Mouse (Mus musculus) CH12.LX (cell line): ENCODE measurements at regions not wholly inside any gene's neighbourhood (a gene's known extent, or its start where the extent isn't known, plus 50 kb on each side); places are given as distances from the start of the nearest gene placed in this dataset.

Source experiments
- DNase-seq: peaks from one replicate; pipeline ENCODE4 v3.0.0-alpha.2; 2013; ENCODE audit errors: extremely low read depth
- H3K27ac ChIP-seq: 2 replicates; pipeline ENCODE4 v1.5.1; 2012; ENCODE audit warnings: low read depth, mild to moderate bottlenecking, control low read depth, moderate library complexity; ENCODE audit not compliant: insufficient read depth
- H3K27me3 ChIP-seq: replicated peaks from 2 replicates; pipeline ENCODE3; 2012; ENCODE audit warnings: inconsistent platforms
- H3K36me3 ChIP-seq, 2 experiments: replicated peaks in 1 of 2; 2 replicates each; pipeline versions ENCODE3 to v1.6.1; 2012; ENCODE audit warnings: inconsistent platforms in 1 of 2, low read length in 1 of 2, mild to moderate bottlenecking in 1 of 2, mixed read lengths in 1 of 2, moderate library complexity in 1 of 2; ENCODE audit not compliant: control insufficient read depth in 1 of 2, insufficient read depth in 1 of 2
- H3K4me1 ChIP-seq, 2 experiments: 2 replicates each; pipeline ENCODE4 v1.6.1; 2012; ENCODE audit warnings: inconsistent platforms in 1 of 2, moderate library complexity in 1 of 2; ENCODE audit not compliant: insufficient read depth in 2 of 2, control insufficient read depth in 1 of 2
- H3K4me2 ChIP-seq: 2 replicates; pipeline ENCODE4 v1.6.1; 2012; ENCODE audit warnings: low read depth, mild to moderate bottlenecking, control low read depth; ENCODE audit not compliant: poor library complexity, insufficient read depth, severe bottlenecking
- H3K4me3 ChIP-seq, 3 experiments: fragments of 150-350 bp in 1 of 3; sonication (generic) in 1 of 3; replicated peaks in 1 of 3; 2 replicates each; pipeline versions ENCODE3 to v1.5.1; 2011 to 2012; ENCODE audit warnings: low read depth in 2 of 3, low read length in 2 of 3, mild to moderate bottlenecking in 2 of 3, moderate library complexity in 2 of 3, control low read depth in 1 of 3, improper control_type of control experiment in 1 of 3, inconsistent platforms in 1 of 3, mixed read lengths in 1 of 3; ENCODE audit not compliant: poor library complexity in 1 of 3
- H3K79me2 ChIP-seq: replicated peaks from 2 replicates; pipeline ENCODE4 v1.6.1; 2012; ENCODE audit warnings: mild to moderate bottlenecking, moderate library complexity; ENCODE audit not compliant: control insufficient read depth, poor library complexity, insufficient read depth, severe bottlenecking; ENCODE audit errors: extremely low read depth
- H3K9ac ChIP-seq: 2 replicates; pipeline ENCODE4 v1.6.1; 2012; ENCODE audit warnings: low read depth, mild to moderate bottlenecking, control low read depth, moderate library complexity; ENCODE audit not compliant: insufficient read depth
- H3K9me3 ChIP-seq: replicated peaks from 2 replicates; pipeline ENCODE3; 2012; ENCODE audit warnings: low read length, inconsistent platforms, mixed read lengths
- CHD1 ChIP-seq: IDR thresholded peaks from 2 replicates; pipeline ENCODE4 v1.6.1; 2012; ENCODE audit warnings: low read depth, low read length, improper control_type of control experiment, inconsistent platforms
- CTCF ChIP-seq, 2 experiments: IDR thresholded peaks in 1 of 2; conservative IDR thresholded peaks in 1 of 2; 2 replicates each; pipeline ENCODE4 v1.5.1; 2011 to 2012; ENCODE audit warnings: low read depth in 2 of 2, low read length in 2 of 2, improper control_type of control experiment in 1 of 2, inconsistent platforms in 1 of 2, mild to moderate bottlenecking in 1 of 2, moderate library complexity in 1 of 2
- E2F4 ChIP-seq: IDR thresholded peaks from 2 replicates; pipeline ENCODE4 v1.6.1; 2011; ENCODE audit warnings: low read depth, low read length, improper control_type of control experiment; ENCODE audit not compliant: insufficient replicate concordance
- ELF1 ChIP-seq: IDR thresholded peaks from 2 replicates; pipeline ENCODE4 v1.6.1; 2014; ENCODE audit warnings: low read depth, mild to moderate bottlenecking, inconsistent platforms, low read length, improper control_type of control experiment
- EP300 ChIP-seq: IDR thresholded peaks from 2 replicates; pipeline ENCODE4 v1.6.1; 2011; ENCODE audit warnings: low read length, improper control_type of control experiment
- ETS1 ChIP-seq: conservative IDR thresholded peaks from 2 replicates; pipeline ENCODE4 v1.6.1; 2012; ENCODE audit warnings: low read depth, mild to moderate bottlenecking, inconsistent platforms, low read length, improper control_type of control experiment, moderate library complexity
- HCFC1 ChIP-seq: IDR thresholded peaks from 2 replicates; pipeline ENCODE4 v1.6.1; 2012; ENCODE audit warnings: low read depth, mild to moderate bottlenecking, inconsistent platforms, low read length, improper control_type of control experiment
- IRF4 ChIP-seq: IDR thresholded peaks from 2 replicates; pipeline ENCODE4 v1.6.1; 2014; ENCODE audit warnings: low read depth, mild to moderate bottlenecking, inconsistent platforms, low read length, improper control_type of control experiment
- JUN ChIP-seq: IDR thresholded peaks from 2 replicates; pipeline ENCODE4 v1.6.1; 2011; ENCODE audit warnings: low read depth, mild to moderate bottlenecking, low read length, improper control_type of control experiment, moderate library complexity; ENCODE audit not compliant: insufficient read depth
- JUND ChIP-seq: conservative IDR thresholded peaks from 2 replicates; pipeline ENCODE4 v1.6.1; 2011; ENCODE audit warnings: low read depth, low read length, improper control_type of control experiment
- MAFK ChIP-seq: IDR thresholded peaks from 2 replicates; pipeline ENCODE4 v1.6.1; 2011; ENCODE audit warnings: low read length, improper control_type of control experiment; ENCODE audit not compliant: insufficient replicate concordance
- MAX ChIP-seq: IDR thresholded peaks from 2 replicates; pipeline ENCODE4 v1.6.1; 2011; ENCODE audit warnings: low read length, improper control_type of control experiment
- MXI1 ChIP-seq: IDR thresholded peaks from 2 replicates; pipeline ENCODE4 v1.6.1; 2011; ENCODE audit warnings: mild to moderate bottlenecking, low read depth, low read length, improper control_type of control experiment
- MYC ChIP-seq: IDR thresholded peaks from 2 replicates; pipeline ENCODE4 v1.6.1; 2011; ENCODE audit warnings: low read depth, mild to moderate bottlenecking, improper control_type of control experiment, low read length
- PAX5 ChIP-seq: IDR thresholded peaks from 2 replicates; pipeline ENCODE4 v1.6.1; 2012; ENCODE audit warnings: low read length, inconsistent platforms, mixed read lengths
- SMC3 ChIP-seq: IDR thresholded peaks from 2 replicates; pipeline ENCODE4 v1.6.1; 2011; ENCODE audit warnings: low read depth, low read length, improper control_type of control experiment
- TBP ChIP-seq: conservative IDR thresholded peaks from 2 replicates; pipeline ENCODE4 v1.6.1; 2011; ENCODE audit warnings: low read depth, low read length, improper control_type of control experiment
- TCF12 ChIP-seq: IDR thresholded peaks from 2 replicates; pipeline ENCODE4 v1.6.1; 2014; ENCODE audit warnings: low read depth, mild to moderate bottlenecking, inconsistent platforms, low read length, improper control_type of control experiment
- UBTF ChIP-seq: IDR thresholded peaks from 2 replicates; pipeline ENCODE4 v1.6.1; 2012; ENCODE audit warnings: low read depth, mild to moderate bottlenecking, inconsistent platforms, low read length, improper control_type of control experiment, moderate library complexity
- USF1 ChIP-seq: IDR thresholded peaks from 2 replicates; pipeline ENCODE4 v1.6.1; 2014; ENCODE audit warnings: low read depth, mild to moderate bottlenecking, inconsistent platforms, low read length, improper control_type of control experiment
- USF2 ChIP-seq: conservative IDR thresholded peaks from 2 replicates; pipeline ENCODE4 v1.6.1; 2011; ENCODE audit warnings: low read depth, low read length, improper control_type of control experiment
- ZC3H11A ChIP-seq: IDR thresholded peaks from 2 replicates; pipeline ENCODE4 v1.6.1; 2012; ENCODE audit warnings: low read depth, mild to moderate bottlenecking, inconsistent platforms, low read length, improper control_type of control experiment
- ZKSCAN1 ChIP-seq: IDR thresholded peaks from 2 replicates; pipeline ENCODE4 v1.6.1; 2012; ENCODE audit warnings: low read depth, inconsistent platforms, low read length, improper control_type of control experiment, borderline replicate concordance
- ZMIZ1 ChIP-seq: IDR thresholded peaks from 2 replicates; pipeline ENCODE4 v1.6.1; 2012; ENCODE audit warnings: low read depth, mild to moderate bottlenecking, inconsistent platforms, low read length, improper control_type of control experiment
- dilution Hi-C: fragments of 300-500 bp; cut with MboI; formaldehyde crosslinking; loops from 2 replicates; pipeline ENCODE4 v1.14.3; 2020; ENCODE audit warnings: low sequenced_read_pairs; ENCODE audit not compliant: extremely low pct_unique_long_range_greater_than_20kb, extremely low pct_ligation_motif_present
- in situ Hi-C: fragments of 300-500 bp; cut with MboI; formaldehyde crosslinking; loops from 3 replicates; pipeline ENCODE4 v1.14.3; 2019; ENCODE audit warnings: low sequenced_read_pairs, low pct_ligation_motif_present, low pct_unique_long_range_greater_than_20kb, mixed read lengths

DNA sequence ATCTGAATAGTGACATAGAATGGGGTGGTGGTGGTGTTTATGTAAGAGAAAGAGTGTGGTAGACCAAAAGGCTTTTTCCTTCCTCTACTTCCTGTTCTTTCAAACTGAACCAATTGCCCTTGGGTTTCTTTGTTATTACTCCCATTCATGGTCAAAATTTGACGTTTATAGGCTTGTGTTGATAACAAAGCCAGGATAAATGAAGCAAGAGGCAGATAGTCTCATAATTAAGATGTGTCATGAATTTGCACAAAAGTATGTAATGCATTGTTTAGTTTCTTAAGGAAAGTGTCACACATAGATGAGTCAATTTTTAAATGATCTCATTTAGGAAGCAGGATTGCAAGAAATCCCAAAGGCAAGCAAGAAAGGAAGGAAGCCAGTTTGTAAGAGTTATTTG lies 73.9 kb upstream of the Rnd3 start:
- Histone ChIP-seq H3K36me3 (no peaks in the 10 kb centered on the region), H3K4me2 (no peak overlapping the region), H3K27ac (no peak overlapping the region), H3K9me3 (no peaks in the 10 kb centered on the region), H3K4me1 (no peaks in the 10 kb centered on the region), H3K9ac (no peak overlapping the region), H3K27me3 (no peaks in the 10 kb centered on the region), H3K4me3 (no peak overlapping the region), H3K79me2 (no peaks in the 10 kb centered on the region)
- no peak for DNase-seq
- no peak for TF ChIP-seq JUND
- no peak for TF ChIP-seq CTCF (conservative IDR thresholded peaks at IDR 0.05 in 1 of 2, IDR thresholded peaks at IDR 0.05 in 1 of 2; ENCODE audit: low read depth in 2 of 2, low read length in 2 of 2)
- no peak for TF ChIP-seq MAX
- TF ChIP-seq CHD1: no peak
- no peak for TF ChIP-seq JUN
- no peak for TF ChIP-seq MAFK
- no peak for TF ChIP-seq MXI1
- no peak for TF ChIP-seq UBTF
- TF ChIP-seq TCF12: no peak
- TF ChIP-seq TBP: no peak
- TF ChIP-seq ZKSCAN1: no peak
- no peak for TF ChIP-seq USF1
- dilution Hi-C loops: no loop called here
- in situ Hi-C loops: no loop called here

- TF ChIP-seq MYC (no peak), PAX5 (no peak), CTCF (conservative IDR thresholded peaks at IDR 0.05 in 1 of 2, IDR thresholded peaks at IDR 0.05 in 1 of 2; ENCODE audit: low read depth in 2 of 2, low read length in 2 of 2) (no peak), MAFK (no peak), ZMIZ1 (no peak), IRF4 (no peak), SMC3 (no peak), HCFC1 (no peak), MAX (no peak), EP300 (no peak), JUN (no peak), ETS1 (no peak), ELF1 (no peak), ZC3H11A (no peak), E2F4 (no peak), JUND (no peak), CHD1 (no peak), ZKSCAN1 (no peak), USF2 (no peak)
- dilution Hi-C loops (no loop called here), in situ Hi-C loops (no loop called here)
Measured at GRCm38 (mm10) chr2:51219714-51220113, 70.8 kb upstream of the Rnd3 start.

More at GRCm38 (mm10) chr2:51219714-51220113, 70.8 kb upstream of the Rnd3 start:
- Histone ChIP-seq H3K79me2 (no peaks in the 10 kb centered on the region), H3K4me2 (peak overlapping the region; percentile 13; the same call in 1 of the 2 replicates), H3K9me3 (no peaks in the 10 kb centered on the region), H3K27me3 (no peaks in the 10 kb centered on the region), H3K36me3 (no peaks in the 10 kb centered on the region), H3K4me3 (no peak overlapping the region), H3K9ac (no peak overlapping the region), H3K27ac (no peak overlapping the region), H3K4me1 (no peaks in the 10 kb centered on the region)
- no peak for DNase-seq
